20 mouse cellular contexts compared by ENCODE assay signal in the genomic region with DNA sequence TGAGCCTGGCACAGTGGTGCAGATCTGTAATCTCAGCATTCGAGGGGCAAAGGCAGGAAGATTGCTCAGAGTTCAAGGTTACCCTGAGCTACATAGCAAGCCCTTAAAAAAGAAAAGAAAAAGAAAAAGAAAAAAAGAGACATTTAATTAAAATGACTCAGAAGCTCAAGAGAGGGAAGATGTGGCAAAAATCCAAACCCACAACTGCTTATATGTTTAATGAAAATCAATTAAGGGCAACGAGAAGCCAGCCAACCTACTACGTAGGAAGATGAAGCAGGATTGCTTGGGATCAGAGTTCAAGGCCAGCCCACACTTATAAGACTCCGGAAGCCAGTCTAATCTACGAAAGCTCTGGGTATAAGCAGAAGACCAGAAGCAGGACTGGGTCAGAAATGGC. TPM values are rescaled to one million over a fixed set of nuclear protein-coding genes. Genes with fewer than 3 reads are reported as not detected.
A peak's percentile ranks its signal among the peaks of the same experiment; 100 is the strongest.
DNase-seq lines count a peak whose midpoint lies in the region; ATAC-seq and TF ChIP-seq lines count a peak whose summit lies in the region.
"Had no signal": no experiment of that assay in that cellular context is flagged by ENCODE, and none has a peak within 500 bp of the region (broad histone marks: within the 10 kb centered on the region; RNA-seq: fewer than 3 reads in every experiment).

No protein-coding gene starts in this region.

- H3K4me3 ChIP-seq in intestine, embryonic 15.5 days (replicated peaks), result no peak overlapping the region
- H3K4me3 ChIP-seq in intestine, postnatal 0 days (ENCODE audit: low read depth, low read length), result no peak overlapping the region
- no peak overlapping the region for H3K4me3 ChIP-seq in embryonic facial prominence, embryonic 10.5 days
- no peak overlapping the region for H3K4me3 ChIP-seq in intestine, embryonic 16.5 days (ENCODE audit: low read length)
- H3K4me3 ChIP-seq in stomach, embryonic 15.5 days (replicated peaks), result no peak overlapping the region
- no peak overlapping the region for H3K4me3 ChIP-seq in midbrain, embryonic 14.5 days (replicated peaks; ENCODE audit: low read depth, low read length)
- H3K4me3 ChIP-seq: forebrain, embryonic 13.5 days; liver, embryonic 13.5 days; midbrain, embryonic 13.5 days; myocyte had no signal

- H3K4me2 ChIP-seq in intestine, embryonic 15.5 days (replicated peaks), result no peak overlapping the region
- H3K4me2 ChIP-seq in intestine, postnatal 0 days (replicated peaks; ENCODE audit: low read depth), result no peak overlapping the region
- no peak overlapping the region for H3K4me2 ChIP-seq in intestine, embryonic 16.5 days (ENCODE audit: low read depth, low read length)
- no peak overlapping the region for H3K4me2 ChIP-seq in stomach, embryonic 15.5 days
- H3K4me2 ChIP-seq in midbrain, embryonic 14.5 days (ENCODE audit: low read length), result no peak overlapping the region
- H3K4me2 ChIP-seq: forebrain, embryonic 13.5 days; hindbrain, embryonic 14.5 days; liver, embryonic 13.5 days; midbrain, embryonic 13.5 days had no signal

- no peaks in the 10 kb centered on the region for H3K36me3 ChIP-seq in intestine, embryonic 15.5 days
- H3K36me3 ChIP-seq in intestine, postnatal 0 days (ENCODE audit: control insufficient read depth, insufficient read depth), result no peaks in the 10 kb centered on the region
- H3K36me3 ChIP-seq in embryonic facial prominence, embryonic 10.5 days (replicated peaks), result peaks cover 4% of the 10 kb centered on the region; the same call in 1 of the 2 replicates
- no peaks in the 10 kb centered on the region for H3K36me3 ChIP-seq in intestine, embryonic 16.5 days (ENCODE audit: control insufficient read depth, insufficient read depth, low read length)
- H3K36me3 ChIP-seq in stomach, embryonic 15.5 days, result no peaks in the 10 kb centered on the region
- no peaks in the 10 kb centered on the region for H3K36me3 ChIP-seq in midbrain, embryonic 14.5 days (ENCODE audit: control insufficient read depth, insufficient read depth, low read length)
- H3K36me3 ChIP-seq: liver, embryonic 13.5 days; midbrain, embryonic 13.5 days had no signal

- H3K4me1 ChIP-seq in intestine, embryonic 15.5 days (replicated peaks), result peaks cover 14% of the 10 kb centered on the region; the same call in 1 of the 2 replicates
- no peaks in the 10 kb centered on the region for H3K4me1 ChIP-seq in intestine, postnatal 0 days (replicated peaks; ENCODE audit: control insufficient read depth, insufficient read depth, low read length)
- H3K4me1 ChIP-seq in embryonic facial prominence, embryonic 10.5 days, result peaks cover 46% of the 10 kb centered on the region
- peaks cover 7% of the 10 kb centered on the region; the same call in 1 of the 2 replicates for H3K4me1 ChIP-seq in intestine, embryonic 16.5 days (ENCODE audit: control insufficient read depth, insufficient read depth, low read length)
- peaks cover 14% of the 10 kb centered on the region for H3K4me1 ChIP-seq in stomach, embryonic 15.5 days
- H3K4me1 ChIP-seq in midbrain, embryonic 14.5 days (ENCODE audit: control insufficient read depth, insufficient read depth, low read length), result peaks cover 3% of the 10 kb centered on the region; the same call in 1 of the 2 replicates

- no peak for ATAC-seq in intestine, embryonic 15.5 days
- no peak for ATAC-seq in intestine, postnatal 0 days
- ATAC-seq in intestine, embryonic 16.5 days, result no peak
- ATAC-seq in stomach, embryonic 15.5 days (ENCODE audit: insufficient read depth, low FRiP score, low read depth), result no peak
- no peak for ATAC-seq in midbrain, embryonic 14.5 days (ENCODE audit: low FRiP score, low TSS enrichment)
- ATAC-seq: forebrain, embryonic 13.5 days; midbrain, embryonic 13.5 days had no signal

- peak overlapping the region; percentile 40; the same call in 1 of the 2 replicates for H3K27ac ChIP-seq in intestine, embryonic 15.5 days
- H3K27ac ChIP-seq in intestine, postnatal 0 days (ENCODE audit: low read depth, low read length), result no peak overlapping the region
- H3K27ac ChIP-seq in embryonic facial prominence, embryonic 10.5 days (replicated peaks), result peak overlapping the region; percentile 72
- H3K27ac ChIP-seq in intestine, embryonic 16.5 days (ENCODE audit: low read length), result peak overlapping the region; percentile 14; the same call in 1 of the 2 replicates
- peak overlapping the region; percentile 45 for H3K27ac ChIP-seq in stomach, embryonic 15.5 days
- no peak overlapping the region for H3K27ac ChIP-seq in midbrain, embryonic 14.5 days (replicated peaks; ENCODE audit: low read depth, low read length)
- H3K27ac ChIP-seq: forebrain, embryonic 13.5 days; hindbrain, embryonic 14.5 days; liver, embryonic 13.5 days; midbrain, embryonic 13.5 days had no signal

- H3K9me3 ChIP-seq in intestine, embryonic 15.5 days, result no peaks in the 10 kb centered on the region
- H3K9me3 ChIP-seq in intestine, postnatal 0 days (ENCODE audit: control insufficient read depth), result no peaks in the 10 kb centered on the region
- no peaks in the 10 kb centered on the region for H3K9me3 ChIP-seq in embryonic facial prominence, embryonic 10.5 days
- no peaks in the 10 kb centered on the region for H3K9me3 ChIP-seq in intestine, embryonic 16.5 days (ENCODE audit: control insufficient read depth, low read length)
- H3K9me3 ChIP-seq in stomach, embryonic 15.5 days, result no peaks in the 10 kb centered on the region
- H3K9me3 ChIP-seq in midbrain, embryonic 14.5 days (ENCODE audit: control insufficient read depth, low read length), result no peaks in the 10 kb centered on the region
- H3K9me3 ChIP-seq: forebrain, embryonic 13.5 days; liver, embryonic 13.5 days; midbrain, embryonic 13.5 days had no signal

- TF ChIP-seq CTCF in intestine, postnatal 0 days (IDR thresholded peaks at IDR 0.05; ENCODE audit: low read depth), result no peak

- WGBS in intestine, embryonic 15.5 days, result 72% methylated on average over 5 of the region's 5 CpGs
- WGBS in intestine, postnatal 0 days, result 64% methylated on average over 5 of the region's 5 CpGs
- 91% methylated on average over 5 of the region's 5 CpGs for WGBS in embryonic facial prominence, embryonic 10.5 days
- WGBS in intestine, embryonic 16.5 days, result 70% methylated on average over 5 of the region's 5 CpGs
- WGBS in stomach, embryonic 15.5 days, result 60% methylated on average over 5 of the region's 5 CpGs
- WGBS in midbrain, embryonic 14.5 days, result 93% methylated on average over 5 of the region's 5 CpGs

- H3K27me3 ChIP-seq in intestine, embryonic 15.5 days (replicated peaks), result no peaks in the 10 kb centered on the region
- H3K27me3 ChIP-seq in intestine, postnatal 0 days (replicated peaks; ENCODE audit: control insufficient read depth, insufficient read depth, low read length), result no peaks in the 10 kb centered on the region
- H3K27me3 ChIP-seq in embryonic facial prominence, embryonic 10.5 days (replicated peaks; ENCODE audit: low read depth, poor library complexity, severe bottlenecking), result no peaks in the 10 kb centered on the region
- no peaks in the 10 kb centered on the region for H3K27me3 ChIP-seq in intestine, embryonic 16.5 days (replicated peaks; ENCODE audit: control insufficient read depth, insufficient read depth, low read length)
- no peaks in the 10 kb centered on the region for H3K27me3 ChIP-seq in stomach, embryonic 15.5 days (replicated peaks)
- no peaks in the 10 kb centered on the region for H3K27me3 ChIP-seq in midbrain, embryonic 14.5 days (ENCODE audit: control insufficient read depth, insufficient read depth, low read length)
- H3K27me3 ChIP-seq: forebrain, embryonic 13.5 days; liver, embryonic 13.5 days; midbrain, embryonic 13.5 days had no signal

- DNase-seq in embryonic facial prominence, embryonic 10.5 days (ENCODE audit: low spot score), result no peak
- no peak for DNase-seq in midbrain, embryonic 14.5 days
- no peak for DNase-seq in layer of hippocampus, adult 11-12 months (ENCODE audit: low spot score)
- DNase-seq: adrenal gland, postnatal 14 days; B cell, adult 2 months; cerebellum, adult 11-12 months; gastrocnemius, postnatal 25 days; heart, postnatal 10 days; kidney, adult 2 months; kidney, postnatal 36 days; liver, embryonic 13.5 days; right cerebral cortex, adult 18-20 months had no signal

- H3K9ac ChIP-seq in intestine, embryonic 15.5 days, result no peak overlapping the region
- H3K9ac ChIP-seq in intestine, postnatal 0 days (ENCODE audit: low read depth, low read length), result no peak overlapping the region
- no peak overlapping the region for H3K9ac ChIP-seq in intestine, embryonic 16.5 days (ENCODE audit: low read depth, low read length)
- no peak overlapping the region for H3K9ac ChIP-seq in stomach, embryonic 15.5 days
- no peak overlapping the region for H3K9ac ChIP-seq in midbrain, embryonic 14.5 days (replicated peaks; ENCODE audit: low read length)
- H3K9ac ChIP-seq: forebrain, embryonic 13.5 days; hindbrain, embryonic 14.5 days; liver, embryonic 13.5 days; midbrain, embryonic 13.5 days had no signal

RNA-seq across cellular contexts. Expression of a gene that starts 19.0 kb away (rescaled TPM):
- not detected in 2 replicates for polyA plus RNA-seq in intestine, embryonic 15.5 days (2015; fragmentation: Nextera tagmentation; extraction: Ambion mirVana)
- not detected in 2 replicates for polyA plus RNA-seq in intestine, postnatal 0 days (2015; fragmentation: Nextera tagmentation; extraction: Ambion mirVana)
- not detected in 2 replicates for polyA plus RNA-seq in embryonic facial prominence, embryonic 10.5 days (2016; fragmentation: Nextera tagmentation; extraction: Ambion mirVana)
- not detected in 2 replicates for polyA plus RNA-seq in intestine, embryonic 16.5 days (2015; fragmentation: Nextera tagmentation; extraction: Ambion mirVana)
- 0.10 TPM in 1 of 2 replicates, not detected in the other for polyA plus RNA-seq in stomach, embryonic 15.5 days (2015; fragmentation: Nextera tagmentation; extraction: Ambion mirVana)
- 0.17 TPM in 1 of 2 replicates, not detected in the other for polyA plus RNA-seq in midbrain, embryonic 14.5 days (2014; fragmentation: Nextera tagmentation; extraction: Ambion mirVana)
- polyA plus RNA-seq: forebrain, embryonic 13.5 days; hindbrain, embryonic 14.5 days; kidney, adult 2 months; liver, embryonic 13.5 days; midbrain, embryonic 13.5 days; myocyte had no signal

RNA-seq across cellular contexts. Expression of a gene that starts 55.4 kb away (rescaled TPM):
- 9.3 and 9.4 TPM in 2 replicates for polyA plus RNA-seq in intestine, embryonic 15.5 days (2015; fragmentation: Nextera tagmentation; extraction: Ambion mirVana)
- polyA plus RNA-seq in intestine, postnatal 0 days (2015; fragmentation: Nextera tagmentation; extraction: Ambion mirVana), result 4.1 and 4.4 TPM in 2 replicates
- polyA plus RNA-seq in embryonic facial prominence, embryonic 10.5 days (2016; fragmentation: Nextera tagmentation; extraction: Ambion mirVana), result 19.1 and 19.6 TPM in 2 replicates
- polyA plus RNA-seq in intestine, embryonic 16.5 days (2015; fragmentation: Nextera tagmentation; extraction: Ambion mirVana), result 7.4 and 8.1 TPM in 2 replicates
- polyA plus RNA-seq in stomach, embryonic 15.5 days (2015; fragmentation: Nextera tagmentation; extraction: Ambion mirVana), result 10.5 and 11.0 TPM in 2 replicates
- polyA plus RNA-seq in midbrain, embryonic 14.5 days (2014; fragmentation: Nextera tagmentation; extraction: Ambion mirVana), result 15.4 and 16.6 TPM in 2 replicates

RNA-seq across cellular contexts. Expression of a gene that starts 56.5 kb away (rescaled TPM):
- polyA plus RNA-seq in intestine, embryonic 15.5 days (2015; fragmentation: Nextera tagmentation; extraction: Ambion mirVana), result 78.1 and 82.9 TPM in 2 replicates
- polyA plus RNA-seq in intestine, postnatal 0 days (2015; fragmentation: Nextera tagmentation; extraction: Ambion mirVana), result 37.3 and 39.6 TPM in 2 replicates
- 128 and 134 TPM in 2 replicates for polyA plus RNA-seq in embryonic facial prominence, embryonic 10.5 days (2016; fragmentation: Nextera tagmentation; extraction: Ambion mirVana)
- 74.4 and 76.8 TPM in 2 replicates for polyA plus RNA-seq in intestine, embryonic 16.5 days (2015; fragmentation: Nextera tagmentation; extraction: Ambion mirVana)
- 88.7 and 91.0 TPM in 2 replicates for polyA plus RNA-seq in stomach, embryonic 15.5 days (2015; fragmentation: Nextera tagmentation; extraction: Ambion mirVana)
- polyA plus RNA-seq in midbrain, embryonic 14.5 days (2014; fragmentation: Nextera tagmentation; extraction: Ambion mirVana), result 525 and 579 TPM in 2 replicates

Comparison
In these comparisons a context has a peak if more than half of its experiments do, and no peak if none do; other contexts are left out.
1. H3K27ac ChIP-seq: peak in intestine, embryonic 15.5 days (single experiment), embryonic facial prominence, embryonic 10.5 days (single experiment), intestine, embryonic 16.5 days (single experiment) and stomach, embryonic 15.5 days (single experiment); none in intestine, postnatal 0 days (single experiment) and midbrain, embryonic 14.5 days (single experiment).